Mouse (Mus musculus) kidney, postnatal 0 days (tissue): Measurements from ENCODE around the gene Podxl. TPM values are rescaled to one million over a fixed set of nuclear protein-coding genes. Genes with fewer than 3 reads are reported as not detected.

Experiments
- ATAC-seq: fragments of 200-750 bp; cut with Nextera tagmentation; replicated peaks from 2 replicates; pipeline ENCODE4 v1.8.0; 2017; ENCODE audit warnings: low read depth, moderate number of reproducible peaks, moderate TSS enrichment, moderate library complexity; ENCODE audit not compliant: low FRiP score
- DNase-seq: peaks from one replicate; pipeline ENCODE4 v3.0.0-alpha.2; 2016; ENCODE audit warnings: low spot score
- H3K27ac ChIP-seq: fragments of 300-500 bp; sonication (generic); 2 replicates; pipeline ENCODE4 v1.5.1; 2014; ENCODE audit warnings: mild to moderate bottlenecking
- H3K27me3 ChIP-seq: fragments of 300-500 bp; sonication (generic); 2 replicates; pipeline ENCODE4 v1.6.1; 2014; ENCODE audit warnings: low read length, mixed read lengths; ENCODE audit not compliant: insufficient read depth
- H3K36me3 ChIP-seq: fragments of 300-500 bp; sonication (generic); 2 replicates; pipeline ENCODE4 v1.6.1; 2014; ENCODE audit warnings: low read length, mixed read lengths; ENCODE audit not compliant: insufficient read depth
- H3K4me1 ChIP-seq: fragments of 300-500 bp; sonication (generic); replicated peaks from 2 replicates; pipeline ENCODE4 v1.6.1; 2014; ENCODE audit warnings: antibody characterized with exemption, low read length, mixed read lengths; ENCODE audit not compliant: insufficient read depth
- H3K4me2 ChIP-seq: fragments of 300-500 bp; sonication (generic); 2 replicates; pipeline ENCODE4 v1.6.1; 2014; ENCODE audit warnings: mild to moderate bottlenecking, low read length, moderate library complexity, mixed read lengths
- H3K4me3 ChIP-seq: fragments of 300-500 bp; sonication (generic); replicated peaks from 2 replicates; pipeline ENCODE4 v1.5.1; 2014; ENCODE audit warnings: low read depth, low read length
- H3K9ac ChIP-seq: fragments of 300-500 bp; sonication (generic); 2 replicates; pipeline ENCODE4 v1.6.1; 2014; ENCODE audit warnings: low read depth, low read length
- H3K9me3 ChIP-seq: fragments of 300-500 bp; sonication (generic); replicated peaks from 2 replicates; pipeline ENCODE4 v1.6.1; 2016; ENCODE audit warnings: low read length, inconsistent platforms, mixed read lengths
- CTCF ChIP-seq: IDR thresholded peaks from 2 replicates; pipeline ENCODE4 v1.5.1; 2016; ENCODE audit warnings: antibody characterized with exemption, low read depth, mild to moderate bottlenecking, moderate library complexity
- WGBS: fragments of 180-500 bp; shearing (Covaris S2); extraction: QIAGEN DNeasy Blood & Tissue Kit; methylation state at CpG from one replicate; pipeline ENCODE4 v1.1.7; 2014; 5-methylcytosine and 5-hydroxymethylcytosine counted together
- polyA plus RNA-seq: library from polyadenylated mRNA; unstranded; fragments of >200 nt; fragmentation: Nextera tagmentation; extraction: Ambion mirVana; gene quantifications from 2 replicates; pipeline ENCODE4 v1.2.1, GENCODE M21; 2015

Gene Podxl
- polyA plus RNA-seq, 1 experiment from 2014 or later: 85.5 TPM

- no peaks in the 10 kb centered on the region; the same call in 1 of the 2 replicates for H3K4me1 ChIP-seq
- ATAC-seq: no peak
- no peaks in the 10 kb centered on the region for H3K27me3 ChIP-seq
- no peak overlapping the region for H3K4me3 ChIP-seq
- H3K9me3 ChIP-seq: no peaks in the 10 kb centered on the region
- no peak for TF ChIP-seq CTCF
- H3K4me2 ChIP-seq: no peak overlapping the region
- H3K36me3 ChIP-seq: no peaks in the 10 kb centered on the region
- DNase-seq: no peak
- no peak overlapping the region for H3K9ac ChIP-seq
- 83% methylated on average over 6 of the region's 6 CpGs for WGBS
- no peak overlapping the region for H3K27ac ChIP-seq
These were observed 23.8 kb downstream of the Podxl start for GRCm38 (mm10) chr6:31540018-31540417.

GRCm38 (mm10) chr6:31538112-31538511 is 25.7 kb downstream of the Podxl start:
- Histone ChIP-seq H3K27ac (no peak overlapping the region), H3K9me3 (no peaks in the 10 kb centered on the region), H3K27me3 (no peaks in the 10 kb centered on the region), H3K4me3 (no peak overlapping the region), H3K36me3 (no peaks in the 10 kb centered on the region), H3K4me2 (no peak overlapping the region), H3K9ac (no peak overlapping the region), H3K4me1 (no peaks in the 10 kb centered on the region)
- TF ChIP-seq CTCF: no peak
- WGBS: 89% methylated on average over 1 of the region's 1 CpGs
- DNase-seq: no peak
- no peak for ATAC-seq

DNA sequence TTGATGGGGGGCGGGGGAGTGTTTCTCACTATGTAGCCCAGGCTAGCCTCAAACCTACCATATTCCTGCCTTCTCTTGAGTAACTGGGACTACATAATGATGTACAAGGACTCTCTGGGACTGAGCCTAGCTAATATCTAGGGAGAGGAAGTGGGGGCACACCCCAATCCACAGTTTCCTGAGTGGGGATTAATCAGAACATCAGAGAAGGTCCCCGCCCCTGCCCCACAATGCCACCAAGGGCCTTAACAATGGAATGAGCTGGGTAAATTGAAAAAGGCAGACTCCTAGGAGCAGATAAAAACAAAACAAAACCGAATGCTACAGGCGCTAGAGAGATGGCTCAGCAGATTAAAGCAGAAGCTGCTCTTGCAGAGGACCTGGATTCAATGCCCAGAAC is 26.6 kb downstream of the Podxl start:
- no peak for ATAC-seq

GRCm38 (mm10) chr6:31534705-31535104 is 29.1 kb downstream of the Podxl start:
- ATAC-seq (no peak), DNase-seq (no peak)
- H3K9ac ChIP-seq: no peak overlapping the region
- WGBS: 88% methylated on average over 5 of the region's 5 CpGs
- H3K27me3 ChIP-seq: no peaks in the 10 kb centered on the region
- no peak overlapping the region for H3K4me3 ChIP-seq
- H3K9me3 ChIP-seq: no peaks in the 10 kb centered on the region
- no peaks in the 10 kb centered on the region for H3K36me3 ChIP-seq
- no peak overlapping the region for H3K4me2 ChIP-seq
- no peaks in the 10 kb centered on the region for H3K4me1 ChIP-seq
- H3K27ac ChIP-seq: no peak overlapping the region
- TF ChIP-seq CTCF: no peak

More for the DNA sequence above, 26.6 kb downstream of the Podxl start:
- no peaks in the 10 kb centered on the region for H3K27me3 ChIP-seq
- H3K9ac ChIP-seq: no peak overlapping the region
- no peak overlapping the region for H3K4me3 ChIP-seq
- 86% methylated on average over 4 of the region's 4 CpGs for WGBS
- H3K36me3 ChIP-seq: no peaks in the 10 kb centered on the region
- H3K27ac ChIP-seq: no peak overlapping the region
- H3K4me2 ChIP-seq: no peak overlapping the region
- TF ChIP-seq CTCF: no peak
- no peak for DNase-seq
- H3K9me3 ChIP-seq: no peaks in the 10 kb centered on the region
- no peaks in the 10 kb centered on the region for H3K4me1 ChIP-seq

DNA sequence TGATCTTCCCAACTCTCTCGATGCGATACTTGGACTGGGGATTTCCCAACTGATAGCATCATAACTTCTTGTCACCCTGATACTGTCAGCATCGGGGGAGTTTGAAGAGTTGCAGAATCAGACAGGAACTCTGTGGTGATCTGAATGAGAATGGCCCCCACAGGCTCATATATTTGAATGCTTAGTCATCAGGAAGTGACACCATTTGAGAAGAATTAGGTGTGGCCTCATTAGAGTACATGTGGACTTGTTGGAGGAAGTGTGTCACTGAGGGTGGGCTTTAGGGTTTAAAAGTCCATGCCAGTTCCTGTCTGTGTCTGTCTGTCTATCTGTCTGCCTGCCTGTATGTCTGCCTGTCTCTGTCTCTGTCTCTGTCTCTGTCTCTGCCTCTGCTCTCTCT is 31.9 kb downstream of the Podxl start:
- DNase-seq (no peak), ATAC-seq (no peak)
- no peak overlapping the region for H3K27ac ChIP-seq
- H3K9ac ChIP-seq: no peak overlapping the region
- H3K4me2 ChIP-seq: no peak overlapping the region
- H3K9me3 ChIP-seq: no peaks in the 10 kb centered on the region
- H3K4me1 ChIP-seq: no peaks in the 10 kb centered on the region
- H3K27me3 ChIP-seq: no peaks in the 10 kb centered on the region
- H3K4me3 ChIP-seq: no peak overlapping the region
- TF ChIP-seq CTCF: no peak
- no peaks in the 10 kb centered on the region for H3K36me3 ChIP-seq
- WGBS: 75% methylated on average over 3 of the region's 3 CpGs

DNA sequence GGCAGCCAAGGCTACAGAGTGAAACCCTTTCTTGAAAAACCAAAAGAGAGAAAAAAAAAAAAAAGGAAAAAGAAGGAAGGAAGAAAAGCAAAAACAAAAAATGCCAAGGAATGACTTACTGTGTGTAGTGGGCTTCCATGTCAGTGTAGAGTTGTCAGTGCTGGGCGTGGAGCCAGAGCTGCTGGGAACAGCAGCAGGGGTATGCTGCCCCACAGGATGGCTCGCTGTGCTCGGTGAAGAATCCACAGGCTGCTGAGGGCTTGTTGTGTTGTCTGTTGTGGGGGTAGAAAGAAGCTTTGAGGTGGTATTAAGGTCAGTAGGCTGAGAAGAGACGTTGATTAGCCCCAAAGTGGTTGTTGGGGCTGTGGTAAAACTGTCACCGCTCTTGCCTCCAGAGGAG is 35.4 kb downstream of the Podxl start:
- no peaks in the 10 kb centered on the region for H3K9me3 ChIP-seq
- H3K4me3 ChIP-seq: no peak overlapping the region
- WGBS: 71% methylated on average over 5 of the region's 5 CpGs
- peaks cover 4% of the 10 kb centered on the region; the same call in 1 of the 2 replicates for H3K36me3 ChIP-seq
- H3K9ac ChIP-seq: no peak overlapping the region
- H3K4me2 ChIP-seq: no peak overlapping the region
- DNase-seq (no peak), ATAC-seq (no peak)
- no peak for TF ChIP-seq CTCF
- H3K27ac ChIP-seq: no peak overlapping the region
- no peaks in the 10 kb centered on the region for H3K4me1 ChIP-seq
- no peaks in the 10 kb centered on the region for H3K27me3 ChIP-seq

- Histone ChIP-seq H3K9ac (no peak overlapping the region), H3K4me1 (no peaks in the 10 kb centered on the region), H3K4me3 (no peak overlapping the region), H3K36me3 (peaks cover 4% of the 10 kb centered on the region; the same call in 1 of the 2 replicates), H3K27ac (no peak overlapping the region), H3K4me2 (no peak overlapping the region), H3K27me3 (no peaks in the 10 kb centered on the region), H3K9me3 (no peaks in the 10 kb centered on the region)
- peak; percentile 58 for DNase-seq
- TF ChIP-seq CTCF: peak; percentile 73
- ATAC-seq: no peak
- WGBS: 70% methylated on average over 7 of the region's 7 CpGs
These were observed 35.9 kb downstream of the Podxl start for GRCm38 (mm10) chr6:31527897-31528296.
